Mouse (Mus musculus): ENCODE results near the gene Prune2. TPM values are rescaled to one million over a fixed set of nuclear protein-coding genes. Genes with fewer than 3 reads are reported as not detected.

Prune2 gene
- polyA plus RNA-seq, 1 experiment from 2014 or later = 3.1 TPM

DNA sequence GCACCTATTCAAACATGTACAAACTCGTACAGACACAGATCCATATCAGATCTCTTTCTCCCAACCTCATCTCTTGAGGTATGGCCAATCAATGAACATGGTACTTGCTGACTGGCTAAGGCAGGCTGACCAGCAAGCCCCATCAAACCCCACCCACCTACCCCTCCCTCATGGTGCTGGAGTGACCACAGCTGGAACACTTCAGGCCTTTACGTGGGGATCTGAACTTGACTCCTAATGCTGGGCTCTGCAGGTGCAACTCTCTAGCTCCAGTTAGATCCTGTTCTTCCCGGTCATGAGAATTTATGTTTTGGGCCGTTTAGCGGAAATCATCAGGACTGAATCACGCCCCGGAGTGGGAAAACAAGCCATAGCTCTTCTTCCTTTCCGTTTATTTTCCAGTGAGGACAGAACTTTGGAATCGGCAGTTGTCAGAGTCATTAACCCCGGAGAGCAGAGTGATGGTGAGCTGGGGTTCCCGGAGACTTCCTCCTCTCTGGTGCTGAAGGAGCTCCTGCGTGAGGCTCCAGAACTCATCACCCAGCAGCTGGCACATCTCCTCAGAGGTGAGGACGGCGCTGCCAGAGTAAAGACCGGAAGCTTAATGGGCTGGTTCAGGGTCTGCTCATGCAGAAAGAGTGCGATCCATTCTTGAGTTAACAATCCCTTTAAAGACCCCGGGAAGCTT lies 50.4 kb downstream of the Prune2 start:
- 77% methylated on average over 17 of the region's 17 CpGs for WGBS
- Histone ChIP-seq H3K4me1 (no peaks in the 10 kb centered on the region), H3K36me3 (no peaks in the 10 kb centered on the region), H3K9me3 (no peaks in the 10 kb centered on the region), H3K4me3 (no peak overlapping the region), H3K4me2 (replicated peaks) (no peak overlapping the region), H3K27me3 (no peaks in the 10 kb centered on the region), H3K27ac (no peak overlapping the region), H3K9ac (no peak overlapping the region)
- no peak for ATAC-seq (ENCODE audit: insufficient number of reproducible peaks, insufficient read depth, low FRiP score, low TSS enrichment)

DNA sequence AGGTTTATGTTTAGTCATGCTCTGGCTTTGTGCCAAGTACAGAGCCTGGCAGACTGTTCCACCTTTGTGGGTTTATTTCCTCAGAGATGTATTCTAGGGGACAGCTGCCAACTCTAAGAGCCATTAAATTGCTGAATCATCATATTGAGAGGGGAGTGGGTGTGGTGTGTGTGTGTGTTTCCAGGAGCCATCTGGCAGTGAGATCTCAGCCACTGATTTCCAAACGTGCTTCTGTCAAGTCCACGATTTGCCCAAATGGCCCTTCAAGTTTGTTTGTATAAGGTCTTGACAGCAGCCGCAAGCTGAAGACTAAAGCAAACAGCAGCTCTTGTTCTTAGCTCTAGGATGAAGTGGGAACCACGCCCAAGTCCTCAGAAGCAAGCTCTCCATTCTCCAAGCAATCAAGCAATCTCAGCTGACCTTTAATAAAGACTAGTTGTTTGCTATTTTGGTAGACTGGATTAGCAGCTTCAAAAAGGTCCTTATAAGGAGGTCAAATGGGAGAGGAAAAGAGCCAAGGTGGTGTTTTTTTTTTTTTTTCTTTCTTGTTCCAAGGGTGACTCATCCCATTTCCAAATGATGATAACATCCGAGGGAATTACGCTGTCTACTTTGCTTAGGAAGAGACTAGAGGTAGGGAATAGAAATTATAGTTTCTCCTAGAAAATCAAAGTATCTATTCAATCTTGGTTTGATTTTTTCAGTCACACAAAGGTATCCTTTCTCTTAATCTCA lies 55.5 kb downstream of the Prune2 start:
- H3K4me2 ChIP-seq (replicated peaks) = no peak overlapping the region
- no peaks in the 10 kb centered on the region for H3K27me3 ChIP-seq
- no peaks in the 10 kb centered on the region for H3K4me1 ChIP-seq
- ATAC-seq (ENCODE audit: insufficient number of reproducible peaks, insufficient read depth, low FRiP score, low TSS enrichment) = no peak
- H3K27ac ChIP-seq = no peak overlapping the region
- no peak overlapping the region for H3K9ac ChIP-seq
- H3K4me3 ChIP-seq = no peak overlapping the region
- H3K9me3 ChIP-seq = no peaks in the 10 kb centered on the region
- 44% methylated on average over 6 of the region's 6 CpGs for WGBS
- no peaks in the 10 kb centered on the region for H3K36me3 ChIP-seq

DNA sequence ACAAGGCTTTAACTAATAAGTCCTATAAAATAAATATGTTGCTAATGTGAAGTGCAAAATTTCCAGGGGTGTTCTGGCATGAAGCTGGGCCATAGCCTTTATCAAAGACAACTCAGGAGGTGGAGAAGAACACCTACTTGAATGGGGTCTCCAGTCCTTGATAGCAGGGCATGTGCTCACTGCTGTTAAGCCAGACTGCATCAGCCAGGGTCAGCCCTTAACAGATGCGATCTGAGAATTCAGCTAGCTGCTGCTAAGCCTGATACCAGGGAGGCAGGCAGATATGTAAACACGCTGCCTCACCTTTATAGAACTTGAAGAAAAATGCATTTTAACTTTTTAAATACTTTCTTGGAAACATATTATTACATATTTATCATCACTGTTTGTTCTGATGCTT lies 57.2 kb downstream of the Prune2 start:
- no peaks in the 10 kb centered on the region for H3K9me3 ChIP-seq
- H3K4me2 ChIP-seq (replicated peaks) = no peak overlapping the region
- 57% methylated on average over 2 of the region's 2 CpGs for WGBS
- H3K9ac ChIP-seq = no peak overlapping the region
- no peaks in the 10 kb centered on the region for H3K36me3 ChIP-seq
- no peaks in the 10 kb centered on the region for H3K27me3 ChIP-seq
- H3K4me1 ChIP-seq = no peaks in the 10 kb centered on the region
- H3K27ac ChIP-seq = no peak overlapping the region
- no peak for ATAC-seq (ENCODE audit: insufficient number of reproducible peaks, insufficient read depth, low FRiP score, low TSS enrichment)
- no peak overlapping the region for H3K4me3 ChIP-seq

DNA sequence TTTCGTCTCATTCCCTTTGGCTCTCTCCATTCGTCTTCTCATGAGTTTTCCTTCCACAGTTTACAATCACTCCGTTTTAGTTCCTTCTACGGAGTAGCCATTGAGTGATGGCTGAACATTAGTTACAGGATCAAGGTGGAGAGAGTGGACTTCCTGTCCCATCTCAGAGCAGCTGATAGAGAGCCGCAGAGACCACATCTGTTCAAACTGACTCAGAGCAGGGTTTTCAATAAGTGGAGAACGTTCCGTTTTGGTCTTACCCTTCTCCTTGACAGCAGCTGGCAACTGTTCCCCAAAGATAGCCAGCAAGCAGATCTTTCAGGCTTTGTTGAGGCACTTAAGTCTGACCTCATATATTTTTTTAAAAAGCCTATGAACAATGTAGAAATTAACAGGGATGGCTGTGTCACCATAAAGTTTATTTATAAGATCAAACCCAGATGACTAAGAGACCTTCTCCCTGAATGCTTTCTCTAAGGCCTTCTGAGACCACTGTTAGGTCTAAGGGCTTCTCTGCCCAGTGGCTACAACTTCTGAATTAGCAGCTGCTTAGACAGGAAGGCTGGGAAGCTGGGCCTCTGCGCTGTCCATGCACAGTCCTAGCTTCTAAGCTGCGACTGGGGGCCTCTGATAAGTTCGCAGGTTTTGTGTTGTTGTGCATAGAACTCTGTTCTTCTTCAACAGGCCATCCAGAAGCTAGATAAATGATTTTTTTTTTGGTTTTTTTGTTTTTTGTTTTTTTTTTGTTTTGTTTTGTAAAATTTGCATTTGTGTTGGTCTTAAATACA lies 58.6 kb downstream of the Prune2 start:
- H3K4me1 ChIP-seq = no peaks in the 10 kb centered on the region
- no peaks in the 10 kb centered on the region for H3K9me3 ChIP-seq
- no peaks in the 10 kb centered on the region for H3K27me3 ChIP-seq
- no peaks in the 10 kb centered on the region for H3K36me3 ChIP-seq
- ATAC-seq (ENCODE audit: insufficient number of reproducible peaks, insufficient read depth, low FRiP score, low TSS enrichment) = no peak
- no peak overlapping the region for H3K4me3 ChIP-seq
- no peak overlapping the region for H3K27ac ChIP-seq
- no peak overlapping the region for H3K9ac ChIP-seq
- no peak overlapping the region for H3K4me2 ChIP-seq (replicated peaks)
- 73% methylated on average over 10 of the region's 10 CpGs for WGBS

DNA sequence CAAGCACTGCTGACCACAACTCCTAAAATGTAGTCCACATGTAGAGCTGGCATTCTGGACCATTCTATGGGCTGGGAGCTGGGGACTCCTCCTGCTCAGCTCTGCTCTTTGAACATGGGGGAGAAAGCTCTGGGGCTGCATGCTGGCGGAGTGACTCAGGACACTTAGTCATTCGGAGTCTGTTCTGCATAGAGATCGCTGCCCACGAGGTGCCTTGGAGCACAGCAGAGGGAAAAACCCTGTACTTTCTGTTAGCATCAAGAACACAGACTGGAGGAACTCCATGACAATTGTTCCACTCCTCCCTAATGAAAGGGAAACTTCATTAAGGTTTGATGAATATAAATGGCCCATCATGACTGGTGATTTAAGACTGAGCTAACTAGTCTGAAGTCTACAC lies 68.8 kb downstream of the Prune2 start:
- H3K4me3 ChIP-seq = no peak overlapping the region
- 82% methylated on average over 4 of the region's 4 CpGs for WGBS
- no peak overlapping the region for H3K27ac ChIP-seq
- H3K9ac ChIP-seq = no peak overlapping the region
- no peaks in the 10 kb centered on the region for H3K9me3 ChIP-seq
- H3K4me1 ChIP-seq = no peaks in the 10 kb centered on the region
- H3K36me3 ChIP-seq = no peaks in the 10 kb centered on the region
- H3K4me2 ChIP-seq (replicated peaks) = no peak overlapping the region
- no peaks in the 10 kb centered on the region for H3K27me3 ChIP-seq
- no peak for ATAC-seq (ENCODE audit: insufficient number of reproducible peaks, insufficient read depth, low FRiP score, low TSS enrichment)

DNA sequence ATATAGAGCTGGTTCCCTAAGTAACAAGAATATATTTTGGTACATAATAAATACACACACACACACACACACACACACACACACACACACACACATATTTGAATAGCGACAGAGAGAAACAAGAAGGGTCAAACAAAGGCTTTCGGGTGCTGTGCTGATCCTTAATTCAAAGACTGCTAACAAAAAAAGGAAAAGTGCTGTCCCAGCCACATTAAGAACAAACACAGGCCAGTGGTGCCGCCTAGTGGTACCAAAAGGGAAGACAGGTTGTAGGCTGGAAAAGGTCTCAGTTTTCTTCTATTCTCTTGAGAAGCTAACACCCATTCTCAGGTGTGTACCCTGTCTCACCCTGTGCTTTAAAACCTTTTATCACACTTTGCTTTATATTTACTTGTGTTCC lies 74.4 kb downstream of the Prune2 start:
- no peak for ATAC-seq (ENCODE audit: insufficient number of reproducible peaks, insufficient read depth, low FRiP score, low TSS enrichment)
- Histone ChIP-seq H3K4me2 (replicated peaks) (no peak overlapping the region), H3K9me3 (no peaks in the 10 kb centered on the region), H3K4me3 (no peak overlapping the region), H3K9ac (no peak overlapping the region), H3K27ac (no peak overlapping the region), H3K27me3 (no peaks in the 10 kb centered on the region), H3K36me3 (no peaks in the 10 kb centered on the region), H3K4me1 (no peaks in the 10 kb centered on the region)
- 3% methylated on average over 3 of the region's 3 CpGs for WGBS

DNA sequence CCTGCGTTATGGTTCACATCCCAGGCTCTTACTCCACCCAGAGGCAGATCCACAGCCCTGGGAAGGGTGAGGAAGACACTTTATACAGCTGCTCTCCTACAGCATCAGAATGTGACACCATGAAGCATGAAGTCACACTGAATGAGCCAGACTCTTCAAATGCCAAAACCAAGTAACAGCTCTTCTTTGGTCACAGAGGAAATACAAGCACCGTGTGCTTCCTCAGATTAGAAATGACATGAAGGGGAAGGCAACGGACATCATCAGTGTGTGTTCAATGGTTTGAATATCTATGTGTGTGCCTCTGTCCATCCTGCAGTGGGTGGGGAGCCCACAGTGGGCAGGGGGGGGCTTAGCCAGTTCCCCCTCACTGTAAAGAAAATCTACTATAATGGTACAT lies 76.4 kb downstream of the Prune2 start:
- no peaks in the 10 kb centered on the region for H3K9me3 ChIP-seq
- H3K36me3 ChIP-seq = no peaks in the 10 kb centered on the region
- no peak overlapping the region for H3K4me2 ChIP-seq (replicated peaks)
- no peak for ATAC-seq (ENCODE audit: insufficient number of reproducible peaks, insufficient read depth, low FRiP score, low TSS enrichment)
- H3K4me1 ChIP-seq = no peaks in the 10 kb centered on the region
- 81% methylated on average over 3 of the region's 3 CpGs for WGBS
- no peaks in the 10 kb centered on the region for H3K27me3 ChIP-seq
- no peak overlapping the region for H3K9ac ChIP-seq
- no peak overlapping the region for H3K27ac ChIP-seq
- no peak overlapping the region for H3K4me3 ChIP-seq

DNA sequence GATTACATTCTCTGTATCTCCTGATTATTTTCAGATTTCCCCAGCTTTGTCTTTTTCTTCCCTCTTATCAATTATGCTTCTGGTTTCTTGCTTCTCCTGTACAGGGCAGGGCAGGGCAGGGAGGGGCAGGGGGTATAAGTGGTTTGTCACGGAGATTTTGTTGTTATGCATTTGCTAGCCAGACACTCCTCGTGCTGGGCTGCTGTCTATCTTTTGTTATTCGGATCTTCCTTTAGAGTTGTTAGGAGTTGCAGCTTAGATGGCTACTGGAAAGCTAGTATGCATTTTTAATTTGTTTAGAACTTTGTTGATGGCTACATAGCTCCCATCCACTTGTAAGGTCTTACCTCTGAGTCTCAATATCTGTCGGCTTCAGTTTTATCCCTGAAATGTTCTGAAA lies 91.0 kb downstream of the Prune2 start:
- no peak for ATAC-seq (ENCODE audit: insufficient number of reproducible peaks, insufficient read depth, low FRiP score, low TSS enrichment)
- WGBS = 77% methylated on average over 4 of the region's 4 CpGs
- no peak overlapping the region for H3K9ac ChIP-seq
- no peak overlapping the region for H3K4me3 ChIP-seq
- no peak overlapping the region for H3K27ac ChIP-seq
- H3K27me3 ChIP-seq = no peaks in the 10 kb centered on the region
- no peaks in the 10 kb centered on the region for H3K36me3 ChIP-seq
- no peak overlapping the region for H3K4me2 ChIP-seq (replicated peaks)
- H3K4me1 ChIP-seq = no peaks in the 10 kb centered on the region
- H3K9me3 ChIP-seq = peaks cover 9% of the 10 kb centered on the region; the same call in 1 of the 2 replicates

DNA sequence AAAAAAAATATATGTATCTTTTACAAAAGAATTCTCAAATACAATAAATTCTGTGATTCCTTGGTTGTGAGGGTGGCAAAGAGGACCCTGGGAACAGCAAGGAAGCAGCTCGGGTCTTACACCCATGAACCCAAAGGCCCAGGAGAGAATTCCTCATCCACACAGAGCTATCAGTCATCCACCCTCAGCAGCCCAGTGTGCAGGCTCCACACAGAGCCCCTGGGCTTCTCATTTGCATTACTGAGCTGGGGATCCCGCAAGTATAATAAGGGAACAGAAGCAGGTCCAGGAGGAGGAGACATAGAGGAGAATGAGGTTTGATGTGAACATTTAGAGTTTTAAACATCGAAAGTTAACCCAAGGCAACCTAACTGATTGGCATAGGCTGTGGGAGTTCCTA lies 100.0 kb downstream of the Prune2 start:
- H3K9ac ChIP-seq = no peak overlapping the region
- no peaks in the 10 kb centered on the region for H3K4me1 ChIP-seq
- no peaks in the 10 kb centered on the region for H3K36me3 ChIP-seq
- no peaks in the 10 kb centered on the region for H3K27me3 ChIP-seq
- no peak overlapping the region for H3K27ac ChIP-seq
- H3K9me3 ChIP-seq = no peaks in the 10 kb centered on the region
- ATAC-seq (ENCODE audit: insufficient number of reproducible peaks, insufficient read depth, low FRiP score, low TSS enrichment) = no peak
- H3K4me3 ChIP-seq = no peak overlapping the region
- H3K4me2 ChIP-seq (replicated peaks) = no peak overlapping the region
- WGBS = 45% methylated on average over 3 of the region's 3 CpGs

DNA sequence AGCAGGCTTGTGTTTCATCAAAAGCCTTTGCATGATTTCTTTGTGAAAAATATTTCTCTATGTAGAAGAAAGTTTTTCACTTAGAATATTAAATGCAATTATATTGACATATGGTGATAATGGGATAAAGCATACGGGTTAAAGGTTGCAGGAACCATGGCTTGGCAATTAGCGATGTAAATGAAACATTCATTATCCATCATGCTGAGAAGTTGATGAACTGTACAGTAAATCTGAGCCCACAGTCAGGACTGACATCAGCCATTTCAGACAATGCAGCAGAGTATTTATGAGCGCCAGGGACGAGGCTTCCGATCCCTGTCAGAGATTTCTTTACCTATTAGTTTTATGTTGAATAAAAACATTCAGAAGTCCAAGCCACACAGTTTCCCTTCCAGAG lies 104.2 kb downstream of the Prune2 start:
- Histone ChIP-seq H3K4me1 (no peaks in the 10 kb centered on the region), H3K36me3 (no peaks in the 10 kb centered on the region), H3K9me3 (no peaks in the 10 kb centered on the region), H3K9ac (no peak overlapping the region), H3K27ac (no peak overlapping the region), H3K27me3 (no peaks in the 10 kb centered on the region), H3K4me2 (replicated peaks) (no peak overlapping the region), H3K4me3 (no peak overlapping the region)
- 87% methylated on average over 5 of the region's 5 CpGs for WGBS
- ATAC-seq (ENCODE audit: insufficient number of reproducible peaks, insufficient read depth, low FRiP score, low TSS enrichment) = no peak

DNA sequence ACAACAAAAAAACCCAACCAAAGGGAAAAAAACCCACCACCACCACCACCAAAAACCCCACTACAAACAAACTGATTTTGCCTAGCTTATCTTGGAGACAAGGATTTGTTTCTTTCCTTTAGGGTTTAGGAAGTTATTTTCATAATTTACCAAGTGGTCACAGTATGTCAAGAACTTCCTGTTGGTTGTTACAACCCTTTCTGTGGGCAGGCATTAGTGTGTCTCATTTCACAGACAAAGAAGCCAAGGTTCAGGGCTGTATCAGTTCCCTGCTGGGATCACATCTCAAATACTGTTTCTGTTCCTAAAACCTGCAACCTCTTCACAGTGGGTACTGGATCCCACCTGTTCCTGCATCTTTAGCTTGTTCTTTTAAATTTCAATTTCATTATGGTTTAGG lies 108.5 kb downstream of the Prune2 start:
- ATAC-seq (ENCODE audit: insufficient number of reproducible peaks, insufficient read depth, low FRiP score, low TSS enrichment) = no peak
- no peaks in the 10 kb centered on the region for H3K4me1 ChIP-seq
- no peak overlapping the region for H3K9ac ChIP-seq
- no peaks in the 10 kb centered on the region for H3K9me3 ChIP-seq
- H3K27ac ChIP-seq = no peak overlapping the region
- no peaks in the 10 kb centered on the region for H3K36me3 ChIP-seq
- no peaks in the 10 kb centered on the region for H3K27me3 ChIP-seq
- H3K4me2 ChIP-seq (replicated peaks) = no peak overlapping the region
- H3K4me3 ChIP-seq = no peak overlapping the region

DNA sequence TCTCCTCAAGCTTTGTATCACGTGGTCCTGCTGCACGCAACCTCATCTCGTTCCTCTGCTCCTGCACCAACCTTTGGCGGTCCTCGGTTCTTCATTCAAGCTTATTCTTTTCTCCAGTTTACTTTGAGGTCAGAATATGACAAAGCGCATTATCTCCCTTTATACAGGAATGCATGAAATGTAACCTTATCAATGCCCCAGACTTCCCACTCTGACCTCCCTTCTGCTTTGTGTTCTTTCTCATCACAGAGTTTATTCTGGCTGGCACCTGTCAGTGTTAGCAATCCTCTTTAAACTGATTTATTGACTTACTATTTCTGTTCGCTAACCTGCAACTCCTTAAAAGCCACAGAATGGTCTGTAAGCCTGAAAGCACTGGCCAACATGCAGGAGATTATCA lies 113.1 kb downstream of the Prune2 start:
- Histone ChIP-seq H3K4me1 (no peaks in the 10 kb centered on the region), H3K4me2 (replicated peaks) (no peak overlapping the region), H3K4me3 (no peak overlapping the region), H3K9me3 (no peaks in the 10 kb centered on the region), H3K36me3 (no peaks in the 10 kb centered on the region), H3K9ac (no peak overlapping the region), H3K27me3 (no peaks in the 10 kb centered on the region), H3K27ac (no peak overlapping the region)
- no peak for ATAC-seq (ENCODE audit: insufficient number of reproducible peaks, insufficient read depth, low FRiP score, low TSS enrichment)
- 84% methylated on average over 7 of the region's 7 CpGs for WGBS

Data from embryonic facial prominence, embryonic 12.5 days (tissue).